Mouse (Mus musculus): ENCODE measurements around the gene Adgrf3. TPM values are rescaled to one million over a fixed set of nuclear protein-coding genes. Genes with fewer than 3 reads are reported as not detected.

The Adgrf3 gene
- total RNA-seq, 2 experiments from 2014 or later = 0.31 to 0.52 TPM

GRCm38 (mm10) chr5:30153222-30153621 lies 52.3 kb downstream of the Adgrf3 start:
- DNase-seq (ENCODE audit: low spot score in 2 of 2) = no peak

GRCm38 (mm10) chr5:30152413-30152812 lies 53.1 kb downstream of the Adgrf3 start:
- DNase-seq (ENCODE audit: low spot score in 2 of 2) = no peak

- no peak for DNase-seq (ENCODE audit: low spot score in 2 of 2)
Measured at GRCm38 (mm10) chr5:30152007-30152406, 53.5 kb downstream of the Adgrf3 start.

DNA sequence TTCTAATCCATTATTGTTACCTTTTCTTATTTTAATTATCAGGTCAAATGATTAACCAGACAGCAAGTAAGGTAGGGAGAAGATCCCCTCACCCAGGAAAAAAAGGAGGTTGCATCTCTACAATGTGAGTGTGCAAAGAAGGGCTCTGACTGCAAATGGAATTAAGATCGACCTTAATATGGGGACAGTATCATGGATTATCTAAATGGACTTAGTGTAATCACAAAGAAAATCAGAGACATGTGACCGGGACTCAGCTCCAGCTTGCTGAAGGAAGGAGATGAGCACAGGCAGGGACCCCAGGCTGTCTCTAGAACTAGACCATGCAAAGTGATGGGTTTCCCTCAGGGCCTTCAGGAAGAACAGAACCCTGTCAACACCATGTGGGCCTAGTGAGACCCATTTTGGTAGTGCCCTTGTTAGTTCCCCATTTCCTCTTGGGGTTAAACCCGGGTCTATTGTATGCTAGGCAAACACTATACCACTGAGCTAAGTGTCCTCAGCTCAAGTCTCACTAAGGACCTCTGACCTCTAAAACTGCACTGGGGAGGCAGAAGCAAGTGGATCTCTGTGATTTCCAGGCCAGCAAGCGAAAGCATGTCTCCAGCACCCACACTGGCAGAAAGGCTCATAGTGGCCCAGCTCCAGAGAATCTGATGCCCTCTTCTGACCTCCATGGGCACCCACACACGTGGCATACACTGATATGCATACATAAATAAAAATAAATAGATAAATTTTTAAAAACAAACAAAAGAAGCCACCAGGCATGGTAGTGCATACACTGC lies 57.2 kb downstream of the Adgrf3 start:
- no peak for DNase-seq (ENCODE audit: low spot score in 2 of 2)

- no peak for DNase-seq (ENCODE audit: low spot score in 2 of 2)
Measured at GRCm38 (mm10) chr5:30146526-30146925, 59.0 kb downstream of the Adgrf3 start.

Small RNA genes within 50 kb of the gene (microRNA-seq; reads per million reads assigned to microRNA genes)
- 0.85 reads per million for gene Mir1960

Other genes starting within 250 kb of the Adgrf3 start
- not detected for gene Il6, start 192.6 kb downstream of the Adgrf3 start, total RNA-seq (2021)
- 10 to 100 TPM; 40.8 to 41.2 TPM for gene Tyms, start 132.1 kb downstream of the Adgrf3 start, total RNA-seq (2021)
- under 1 TPM; 0.17 to 0.29 TPM for gene Garem2, start 100.6 kb downstream of the Adgrf3 start, total RNA-seq (2021)
- gene 3110082J24Rik, start 99.6 kb downstream of the Adgrf3 start, total RNA-seq (2021) = not detected
- 100 to 1,000 TPM; 337 to 342 TPM for gene Hadha, start 50.6 kb downstream of the Adgrf3 start, total RNA-seq (2021)
- gene Hadhb, start 50.5 kb downstream of the Adgrf3 start, total RNA-seq (2021) = 100 to 1,000 TPM; 228 TPM
- gene Selenoi, start 26.9 kb upstream of the Adgrf3 start, total RNA-seq (2021) = 10 to 100 TPM; 20.4 to 25.7 TPM
- under 1 TPM; 0.23 to 0.47 TPM for gene Drc1, start 75.7 kb upstream of the Adgrf3 start, total RNA-seq (2021)

All from gastrocnemius, postnatal 4 days (tissue).